8 mouse cellular contexts compared by ENCODE assay signal in the genomic region with DNA sequence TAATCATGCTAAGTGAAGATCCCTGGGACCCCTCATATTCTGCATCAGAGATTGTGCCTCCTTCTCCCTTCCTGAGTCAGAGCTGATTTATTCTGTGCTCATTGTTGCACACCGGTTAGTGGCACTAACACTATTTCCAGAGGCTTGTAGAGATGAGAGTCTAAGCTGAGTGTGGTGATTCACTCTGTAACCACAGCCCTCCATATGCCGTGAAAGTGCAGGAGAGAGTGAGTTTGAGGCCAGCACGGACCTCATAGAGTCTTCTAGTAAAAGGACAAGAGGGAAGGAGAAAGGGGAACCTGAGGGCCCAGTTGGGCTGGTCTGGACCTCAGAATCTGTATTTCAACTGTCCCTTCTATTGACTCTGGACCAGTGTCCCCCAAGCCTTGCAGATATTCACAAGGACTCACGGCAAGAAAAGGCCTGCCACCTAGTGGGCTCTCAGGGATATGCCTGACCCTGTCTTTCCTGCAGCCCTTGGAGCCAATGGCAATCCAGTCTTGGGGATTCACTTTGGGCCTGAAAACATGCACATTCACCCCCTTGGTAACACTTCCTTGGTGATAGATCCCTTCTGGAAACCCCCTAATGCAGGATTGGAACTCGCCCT.
A peak's percentile ranks its signal among the peaks of the same experiment; 100 is the strongest.
DNase-seq lines count a peak whose midpoint lies in the region; ATAC-seq lines count a peak whose summit lies in the region.

No protein-coding gene starts in this region.

- H3K4me2 ChIP-seq in intestine, embryonic 16.5 days (ENCODE audit: low read depth, low read length) = no peak overlapping the region

- H3K27ac ChIP-seq in intestine, embryonic 16.5 days (ENCODE audit: low read length) = no peak overlapping the region

- H3K27me3 ChIP-seq in intestine, embryonic 16.5 days (replicated peaks; ENCODE audit: control insufficient read depth, insufficient read depth, low read length) = no peaks in the 10 kb centered on the region

- no peaks in the 10 kb centered on the region for H3K36me3 ChIP-seq in intestine, embryonic 16.5 days (ENCODE audit: control insufficient read depth, insufficient read depth, low read length)

- intact Hi-C loops in left cerebral cortex, postnatal 4 days (cut with DNase I) = loop anchor here (5.0 to 10.0 kb wide), 2 partner anchors 310 to 562 kb away; no protein-coding TSS in a partner anchor

- peak; percentile 41 for DNase-seq in urinary bladder, postnatal 14 days (ENCODE audit: low spot score)
- no peak for DNase-seq in urinary bladder, postnatal 4 days (ENCODE audit: low spot score in 2 of 2)
- DNase-seq in cerebellum, adult 9-11 months = peak; percentile 30
- DNase-seq in frontal cortex, postnatal 25 days (ENCODE audit: low spot score in 2 of 2) = peak; percentile 23 to 54
- peak; percentile 62 for DNase-seq in left cerebral cortex, postnatal 4 days
- peak; percentile 50 for DNase-seq in neural tube, embryonic 10.5 days (ENCODE audit: extremely low spot score, low spot score)
- DNase-seq in thymus, postnatal 0 days (ENCODE audit: low spot score) = peak; percentile 72

- 38% methylated on average over 5 of the region's 5 CpGs for WGBS in intestine, embryonic 16.5 days

- H3K9me3 ChIP-seq in intestine, embryonic 16.5 days (ENCODE audit: control insufficient read depth, low read length) = no peaks in the 10 kb centered on the region

- no peak overlapping the region for H3K9ac ChIP-seq in intestine, embryonic 16.5 days (ENCODE audit: low read depth, low read length)

- peak; percentile 62; the same call in 1 of the 2 replicates for ATAC-seq in intestine, embryonic 16.5 days

- H3K4me3 ChIP-seq in intestine, embryonic 16.5 days (ENCODE audit: low read length) = no peak overlapping the region

- no peaks in the 10 kb centered on the region for H3K4me1 ChIP-seq in intestine, embryonic 16.5 days (ENCODE audit: control insufficient read depth, insufficient read depth, low read length)

Comparison
In these comparisons a context has a peak if more than half of its experiments do, and no peak if none do; other contexts are left out.
1. DNase-seq: peak in urinary bladder, postnatal 14 days (single experiment), cerebellum, adult 9-11 months (single experiment), frontal cortex, postnatal 25 days (2 of 2), left cerebral cortex, postnatal 4 days (single experiment), neural tube, embryonic 10.5 days (single experiment) and thymus, postnatal 0 days (single experiment); none in urinary bladder, postnatal 4 days (0 of 2).